8 mouse cellular contexts compared by ENCODE assay signal in the genomic region with DNA sequence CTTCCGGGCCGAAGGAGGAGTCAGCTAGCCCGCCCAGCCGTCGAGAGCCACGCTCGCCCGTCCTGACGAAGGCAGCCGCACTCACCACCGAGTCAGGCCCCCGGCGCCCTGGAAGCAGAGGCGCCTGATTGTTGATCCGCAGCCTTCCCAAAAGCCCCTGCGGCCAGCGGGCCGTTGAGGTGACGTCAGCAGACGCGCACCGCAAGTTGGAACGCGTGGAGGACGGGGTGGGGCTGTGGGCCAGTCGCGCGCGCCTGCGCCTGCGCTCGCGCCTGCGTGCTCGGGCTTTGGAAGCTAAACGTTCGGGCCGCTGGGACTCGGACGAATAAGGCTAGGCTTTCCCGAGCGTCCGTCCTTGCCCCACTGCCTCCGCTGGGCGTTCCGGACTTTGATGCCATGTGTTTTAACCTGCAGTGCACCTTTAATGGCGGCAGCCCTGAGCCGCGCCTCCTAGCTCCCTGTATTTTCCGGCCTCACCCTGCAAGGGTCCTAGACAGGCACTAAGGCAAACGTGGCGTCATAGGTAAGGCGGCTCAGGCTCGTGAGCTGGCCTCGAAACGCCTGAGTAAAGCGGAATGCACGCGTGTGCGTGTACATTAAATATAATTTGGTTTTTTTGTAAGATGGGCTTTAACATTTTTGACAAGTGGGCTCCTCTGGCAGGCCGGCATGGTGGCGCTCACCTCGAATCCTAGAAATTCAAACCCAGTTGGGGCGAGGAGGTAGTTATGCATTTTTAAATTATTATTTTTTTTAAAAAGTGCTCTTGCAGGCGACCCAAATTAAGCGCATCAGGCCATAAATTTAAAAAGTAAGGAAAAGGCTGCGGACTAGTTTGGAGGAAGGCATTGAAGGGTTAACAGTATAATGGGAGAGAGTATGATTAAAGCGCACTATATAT. TPM values are rescaled to one million over a fixed set of nuclear protein-coding genes. Genes with fewer than 3 reads are reported as not detected.
DNase-seq lines count a peak whose midpoint lies in the region; ATAC-seq lines count a peak whose summit lies in the region.

A gene (minus strand): TSS at position 160 of the 901 bp plus-strand sequence.

- DNase-seq in adrenal gland, adult 18-20 months (ENCODE audit: low spot score in 2 of 2), result peak; percentile 92 to 94
- peak; percentile 99 for DNase-seq in embryo, embryonic 11 days
- DNase-seq in gastrocnemius, postnatal 25 days, result peak; percentile 94
- peak; percentile 96 for DNase-seq in intestine, embryonic 14.5 days (ENCODE audit: low spot score)
- peak; percentile 95 to 96 for DNase-seq in left cerebral cortex, postnatal 14 days (ENCODE audit: low spot score in 2 of 2)
- DNase-seq in mesoderm, embryonic 11.5 days (ENCODE audit: low read depth, low spot score), result peak; percentile 99
- DNase-seq in right cerebral cortex, postnatal 36 days (ENCODE audit: low spot score in 2 of 2), result peak; percentile 94 to 95
- DNase-seq in yolk sac, embryonic 10.5 days (ENCODE audit: low spot score), result peak; percentile 97

- peak; percentile 97 for ATAC-seq in intestine, embryonic 14.5 days (replicated peaks; ENCODE audit: low FRiP score, low TSS enrichment, low read depth)

- H3K4me3 ChIP-seq in intestine, embryonic 14.5 days (ENCODE audit: low read depth, low read length), result peak within 1 kb of the TSS; percentile 65

- peak within 1 kb of the TSS; percentile 98 for H3K27ac ChIP-seq in intestine, embryonic 14.5 days (ENCODE audit: low read depth)

- no peaks in the 10 kb centered on the region for H3K27me3 ChIP-seq in intestine, embryonic 14.5 days (replicated peaks; ENCODE audit: control insufficient read depth, insufficient read depth, low read length)

- H3K4me2 ChIP-seq in intestine, embryonic 14.5 days (ENCODE audit: low read length), result peak within 1 kb of the TSS; percentile 90

- peaks cover 8% of the 10 kb centered on the region; the same call in 1 of the 2 replicates for H3K4me1 ChIP-seq in intestine, embryonic 14.5 days (replicated peaks; ENCODE audit: control insufficient read depth, insufficient read depth, low read length)

- intact Hi-C loops in left cerebral cortex, postnatal 14 days (cut with DNase I), result loop anchor here (5.0 kb wide), 1 partner anchor 75 kb away; a partner anchor contains a TSS

- WGBS in intestine, embryonic 14.5 days, result under 1% methylated on average over 57 of the region's 68 CpGs

- H3K36me3 ChIP-seq in intestine, embryonic 14.5 days (ENCODE audit: control insufficient read depth, insufficient read depth, low read length), result peaks cover 25% of the 10 kb centered on the region

- peak within 1 kb of the TSS; percentile 85 for H3K9ac ChIP-seq in intestine, embryonic 14.5 days (ENCODE audit: low read length)

- H3K9me3 ChIP-seq in intestine, embryonic 14.5 days (ENCODE audit: control insufficient read depth, low read length), result no peaks in the 10 kb centered on the region

RNA-seq across cellular contexts. Expression of the gene that starts here (rescaled TPM):
- total RNA-seq in adrenal gland, adult 18-20 months (2021), result 10 to 100 TPM; 38.8 to 50.5 TPM
- 10 to 100 TPM; 15.6 to 18.4 TPM for total RNA-seq in gastrocnemius, postnatal 25 days (2021)
- 36.2 and 39.8 TPM in 2 replicates for polyA plus RNA-seq in intestine, embryonic 14.5 days (2014; fragmentation: Nextera tagmentation; extraction: Ambion mirVana)
- total RNA-seq in left cerebral cortex, postnatal 14 days (2021), result 10 to 100 TPM; 31.1 to 34.3 TPM

Comparison
In these comparisons a context has a peak if more than half of its experiments do, and no peak if none do; other contexts are left out.
1. Peak in every context shown above with its lines: DNase-seq, ATAC-seq, H3K4me3 ChIP-seq and H3K27ac ChIP-seq.